ENCODE assay signal across 8 mouse cellular contexts in genomic region chr3:65871188-65871603, GRCm38 (mm10).
DNase-seq lines count a peak whose midpoint lies in the region; ATAC-seq lines count a peak whose summit lies in the region.

No protein-coding gene starts in this region.

- peak overlapping the region; percentile 46; the same call in 1 of the 2 replicates for H3K9ac ChIP-seq in hindbrain, embryonic 14.5 days
- H3K9ac ChIP-seq in stomach, embryonic 14.5 days (replicated peaks; ENCODE audit: low read depth, low read length) = no peak overlapping the region; the same call in 1 of the 2 replicates

- 4% methylated on average over 12 of the region's 12 CpGs for WGBS in hindbrain, embryonic 14.5 days
- WGBS in midbrain, embryonic 10.5 days = 3% methylated on average over 12 of the region's 12 CpGs
- WGBS in stomach, embryonic 14.5 days = 16% methylated on average over 12 of the region's 12 CpGs

- intact Hi-C loops in left cerebral cortex, postnatal 36 days (cut with DNase I) = loop anchor here (5.0 kb wide), 1 partner anchor 56 kb away; no protein-coding TSS in a partner anchor

- peak; percentile 80 for DNase-seq in adrenal gland, adult 8-10 months
- DNase-seq in cerebellum, postnatal 36 days = peak; percentile 55 to 57
- peak; percentile 62 to 74 for DNase-seq in gastrocnemius, adult 8-10 months (ENCODE audit: low spot score in 2 of 2)
- DNase-seq in hindbrain, embryonic 14.5 days (ENCODE audit: low spot score) = peak; percentile 31
- DNase-seq in left cerebral cortex, postnatal 36 days (ENCODE audit: low spot score in 2 of 2) = peak; percentile 18 to 19
- DNase-seq in midbrain, embryonic 10.5 days (ENCODE audit: low spot score) = peak; percentile 78

- H3K27me3 ChIP-seq in hindbrain, embryonic 14.5 days (ENCODE audit: control insufficient read depth, insufficient read depth, low read length) = no peaks in the 10 kb centered on the region
- H3K27me3 ChIP-seq in midbrain, embryonic 10.5 days (ENCODE audit: low read depth, poor library complexity, severe bottlenecking) = peaks cover 43% of the 10 kb centered on the region
- no peaks in the 10 kb centered on the region for H3K27me3 ChIP-seq in stomach, embryonic 14.5 days (ENCODE audit: control insufficient read depth, insufficient read depth, low read length)

- no peak overlapping the region for H3K27ac ChIP-seq in hindbrain, embryonic 14.5 days
- peak overlapping the region; percentile 88 for H3K27ac ChIP-seq in midbrain, embryonic 10.5 days (replicated peaks)
- H3K27ac ChIP-seq in stomach, embryonic 14.5 days (ENCODE audit: low read length) = no peak overlapping the region; the same call in 1 of the 2 replicates

- peaks cover 10% of the 10 kb centered on the region for H3K4me1 ChIP-seq in hindbrain, embryonic 14.5 days (replicated peaks; ENCODE audit: control insufficient read depth, insufficient read depth, low read length)
- peaks cover 21% of the 10 kb centered on the region for H3K4me1 ChIP-seq in midbrain, embryonic 10.5 days
- peaks cover 8% of the 10 kb centered on the region for H3K4me1 ChIP-seq in stomach, embryonic 14.5 days (ENCODE audit: control insufficient read depth, insufficient read depth, low read length)

- no peaks in the 10 kb centered on the region for H3K9me3 ChIP-seq in hindbrain, embryonic 14.5 days (ENCODE audit: control insufficient read depth, low read length)
- H3K9me3 ChIP-seq in midbrain, embryonic 10.5 days (replicated peaks) = 0 out of 2 replicates have a peak, but pooled peaks cover under 1% of the 10 kb centered on the region
- no peaks in the 10 kb centered on the region for H3K9me3 ChIP-seq in stomach, embryonic 14.5 days (ENCODE audit: control insufficient read depth, low read depth, low read length)

- no peak overlapping the region for H3K4me3 ChIP-seq in hindbrain, embryonic 14.5 days (replicated peaks; ENCODE audit: low read length)
- H3K4me3 ChIP-seq in midbrain, embryonic 10.5 days = peak overlapping the region; percentile 34
- H3K4me3 ChIP-seq in stomach, embryonic 14.5 days (ENCODE audit: low read depth, low read length) = no peak overlapping the region

- 0 out of 2 replicates have a peak overlapping the region, but pooled peaks have one; percentile 31 for H3K4me2 ChIP-seq in hindbrain, embryonic 14.5 days (replicated peaks)
- H3K4me2 ChIP-seq in stomach, embryonic 14.5 days (replicated peaks; ENCODE audit: low read depth, low read length) = peak overlapping the region; percentile 3; the same call in 1 of the 2 replicates

- ATAC-seq in hindbrain, embryonic 14.5 days (ENCODE audit: low FRiP score) = peak; percentile 82
- peak; percentile 83 for ATAC-seq in stomach, embryonic 14.5 days (ENCODE audit: insufficient number of reproducible peaks, insufficient read depth, low FRiP score, low read depth)
- ATAC-seq in inflammation-experienced regulatory T-cells, adult 6 months = no peak

- H3K36me3 ChIP-seq in hindbrain, embryonic 14.5 days (replicated peaks; ENCODE audit: control insufficient read depth, insufficient read depth) = no peaks in the 10 kb centered on the region
- H3K36me3 ChIP-seq in midbrain, embryonic 10.5 days = no peaks in the 10 kb centered on the region
- no peaks in the 10 kb centered on the region for H3K36me3 ChIP-seq in stomach, embryonic 14.5 days (ENCODE audit: control insufficient read depth, insufficient read depth, low read length)

Comparison
In these comparisons a context has a peak if more than half of its experiments do, and no peak if none do; other contexts are left out.
1. DNase-seq: peak in every context shown above with its lines; median percentile 80 in adrenal gland, adult 8-10 months; 78 in midbrain, embryonic 10.5 days; 68 in gastrocnemius, adult 8-10 months; 56 in cerebellum, postnatal 36 days; 31 in hindbrain, embryonic 14.5 days; 18 in left cerebral cortex, postnatal 36 days.